9 mouse cellular contexts compared by ENCODE assay signal in genomic region chr6:88792147-88792691, GRCm38 (mm10). TPM values are rescaled to one million over a fixed set of nuclear protein-coding genes. Genes with fewer than 3 reads are reported as not detected.
DNase-seq lines count a peak whose midpoint lies in the region; ATAC-seq and TF ChIP-seq lines count a peak whose summit lies in the region.
"Had no signal": no experiment of that assay in that cellular context is flagged by ENCODE, and none has a peak within 500 bp of the region (broad histone marks: within the 10 kb centered on the region; RNA-seq: fewer than 3 reads in every experiment).

No protein-coding gene starts in this region.

- no peaks in the 10 kb centered on the region for H3K27me3 ChIP-seq in intestine, postnatal 0 days (replicated peaks; ENCODE audit: control insufficient read depth, insufficient read depth, low read length)

- WGBS in intestine, postnatal 0 days = 27% methylated on average over 7 of the region's 7 CpGs

- 0 out of 2 replicates have a peak, but pooled peaks have one; percentile 24 for TF ChIP-seq CTCF in intestine, postnatal 0 days (IDR thresholded peaks at IDR 0.05; ENCODE audit: low read depth)

- H3K4me3 ChIP-seq in intestine, postnatal 0 days (ENCODE audit: low read depth, low read length) = no peak overlapping the region
- H3K4me3 ChIP-seq: megakaryocyte, embryonic 14.5 days had no signal

- no peak overlapping the region for H3K9ac ChIP-seq in intestine, postnatal 0 days (ENCODE audit: low read depth, low read length)

- no peak overlapping the region for H3K27ac ChIP-seq in intestine, postnatal 0 days (ENCODE audit: low read depth, low read length)

- no peak overlapping the region for H3K4me2 ChIP-seq in intestine, postnatal 0 days (replicated peaks; ENCODE audit: low read depth)

- intact Hi-C loops in heart, postnatal 25 days (cut with DNase I) = no loop called here

- ATAC-seq in intestine, postnatal 0 days = peak; percentile 63; the same call in 1 of the 2 replicates

- DNase-seq in heart, adult 8-10 months (ENCODE audit: low spot score) = peak; percentile 73
- DNase-seq in heart, postnatal 25 days (ENCODE audit: low spot score) = no peak
- DNase-seq in embryo, embryonic 9.5 days (ENCODE audit: extremely low spot score) = peak; percentile 52
- DNase-seq in lung, postnatal 10 days = peak; percentile 78
- DNase-seq in urinary bladder, postnatal 36 days (ENCODE audit: low spot score in 2 of 2) = no peak
- no peak for DNase-seq in thymus, adult 18-20 months

- no peaks in the 10 kb centered on the region for H3K36me3 ChIP-seq in intestine, postnatal 0 days (ENCODE audit: control insufficient read depth, insufficient read depth)
- H3K36me3 ChIP-seq: G1E had no signal

- H3K4me1 ChIP-seq in intestine, postnatal 0 days (replicated peaks; ENCODE audit: control insufficient read depth, insufficient read depth, low read length) = no peaks in the 10 kb centered on the region

- H3K9me3 ChIP-seq in intestine, postnatal 0 days (ENCODE audit: control insufficient read depth) = no peaks in the 10 kb centered on the region
- H3K9me3 ChIP-seq: G1E; megakaryocyte, embryonic 14.5 days had no signal

RNA-seq across cellular contexts. Expression of gene Abtb1, which starts 49.6 kb away (rescaled TPM):
- total RNA-seq in heart, adult 8-10 months (2022) = 10 to 100 TPM; 18.8 to 27.6 (median 23.8) TPM
- 10 to 100 TPM; 21.9 to 23.3 TPM for total RNA-seq in heart, postnatal 25 days (2021)
- 22.7 and 23.9 TPM in 2 replicates for polyA plus RNA-seq in intestine, postnatal 0 days (2015; fragmentation: Nextera tagmentation; extraction: Ambion mirVana)

Comparison
In these comparisons a context has a peak if more than half of its experiments do, and no peak if none do; other contexts are left out.
1. DNase-seq: peak in heart, adult 8-10 months (single experiment), embryo, embryonic 9.5 days (single experiment) and lung, postnatal 10 days (single experiment); none in heart, postnatal 25 days (single experiment), urinary bladder, postnatal 36 days (0 of 2) and thymus, adult 18-20 months (0 of 2).